In genomic region chr16:38394191-38394618, GRCm38 (mm10) we compare ENCODE assay signal across 19 mouse cellular contexts. TPM values are rescaled to one million over a fixed set of nuclear protein-coding genes. Genes with fewer than 3 reads are reported as not detected.
DNase-seq lines count a peak whose midpoint lies in the region.
"Had no signal": no experiment of that assay in that cellular context is flagged by ENCODE, and none has a peak within 500 bp of the region (broad histone marks: within the 10 kb centered on the region; RNA-seq: fewer than 3 reads in every experiment).

No protein-coding gene starts in this region.

- DNase-seq in heart, adult 8-10 months (ENCODE audit: low spot score): peak; percentile 67
- DNase-seq in heart, postnatal 36 days: no peak
- peak; percentile 90 for DNase-seq in 416B (ENCODE audit: low read depth)
- DNase-seq in monocyte, adult 2 months (ENCODE audit: low read depth in 1 of 2, low spot score in 2 of 2): peak; percentile 61 to 65
- no peak for DNase-seq in frontal cortex, postnatal 14 days (ENCODE audit: low spot score in 2 of 2)
- no peak for DNase-seq in adipocyte (ENCODE audit: low spot score)
- DNase-seq: adrenal gland, postnatal 10 days; cerebellum, postnatal 36 days; gastrocnemius, postnatal 25 days; lung, postnatal 10 days; right cerebral cortex, postnatal 25 days had no signal

- H3K4me1 ChIP-seq in brown adipose tissue, adult 24 weeks (ENCODE audit: control insufficient read depth, insufficient read depth, insufficient read length, low read length): 0 out of 2 replicates have a peak, but pooled peaks cover 4% of the 10 kb centered on the region

- intact Hi-C loops in heart, postnatal 36 days (cut with DNase I): loop anchor here (2.0 to 5.0 kb wide), 2 partner anchors 35 to 58 kb away; partner anchors contain the start of gene Adprh

- H3K27ac ChIP-seq in brown adipose tissue, adult 24 weeks (replicated peaks; ENCODE audit: low read depth, low read length): peak overlapping the region; percentile 70
- H3K27ac ChIP-seq: hindbrain, embryonic 15.5 days; kidney, embryonic 15.5 days had no signal

- no peak overlapping the region for H3K4me3 ChIP-seq in brown adipose tissue, adult 24 weeks (ENCODE audit: insufficient read depth, low read depth, low read length)
- H3K4me3 ChIP-seq: hindbrain, embryonic 15.5 days; kidney, embryonic 15.5 days had no signal

RNA-seq across cellular contexts. Expression of gene Popdc2, which starts 32.2 kb away (rescaled TPM):
- 100 to 1,000 TPM; 451 to 631 (median 553) TPM for total RNA-seq in heart, adult 8-10 months (2022)
- total RNA-seq in heart, postnatal 36 days (2021): 100 to 1,000 TPM; 442 to 516 TPM
- polyA plus RNA-seq in brown adipose tissue, adult 24 weeks (2012; ENCODE audit: insufficient read depth, insufficient read length, missing spikeins): 15.5 and 17.0 TPM in 2 replicates

RNA-seq across cellular contexts. Expression of gene Pla1a, which starts 38.7 kb away (rescaled TPM):
- 10 to 100 TPM in 3 of 4 experiments, 1 to 10 TPM in 1; 5.9 to 12.0 (median 10.6) TPM for total RNA-seq in heart, adult 8-10 months (2022)
- total RNA-seq in heart, postnatal 36 days (2021): 10 to 100 TPM in 1 of 2 experiments, 1 to 10 TPM in 1; 9.1 to 10.1 TPM
- polyA plus RNA-seq in brown adipose tissue, adult 24 weeks (2012; ENCODE audit: insufficient read depth, insufficient read length, missing spikeins): 11.3 and 14.4 TPM in 2 replicates
- polyA plus RNA-seq: stomach, embryonic 14.5 days had no signal

RNA-seq across cellular contexts. Expression of gene Gm21987, which starts 47.4 kb away (rescaled TPM):
- not detected for total RNA-seq in heart, adult 8-10 months (2022)
- total RNA-seq in heart, postnatal 36 days (2021): not detected
- 2.9 TPM in 1 of 2 replicates, not detected in the other for polyA plus RNA-seq in brown adipose tissue, adult 24 weeks (2012; ENCODE audit: insufficient read depth, insufficient read length, missing spikeins)
- total RNA-seq: adrenal gland, postnatal 10 days; gastrocnemius, postnatal 25 days; midbrain, postnatal 0 days had no signal
- polyA plus RNA-seq: embryonic facial prominence, embryonic 14.5 days; forebrain, embryonic 16.5 days; hindbrain, embryonic 15.5 days; kidney, embryonic 15.5 days; limb, embryonic 14.5 days; midbrain, postnatal 0 days; stomach, embryonic 14.5 days had no signal

RNA-seq across cellular contexts. Expression of gene Cox17, which starts 47.4 kb away (rescaled TPM):
- total RNA-seq in heart, adult 8-10 months (2022): 100 to 1,000 TPM; 269 to 387 (median 331) TPM
- 100 to 1,000 TPM; 313 to 334 TPM for total RNA-seq in heart, postnatal 36 days (2021)
- 1,266 and 1,331 TPM in 2 replicates for polyA plus RNA-seq in brown adipose tissue, adult 24 weeks (2012; ENCODE audit: insufficient read depth, insufficient read length, missing spikeins)

RNA-seq across cellular contexts. Expression of gene Maats1, which starts 52.3 kb away (rescaled TPM):
- total RNA-seq in heart, adult 8-10 months (2022): not detected
- not detected for total RNA-seq in heart, postnatal 36 days (2021)
- not detected in 2 replicates for polyA plus RNA-seq in brown adipose tissue, adult 24 weeks (2012; ENCODE audit: insufficient read depth, insufficient read length, missing spikeins)
- total RNA-seq: gastrocnemius, postnatal 25 days had no signal
- polyA plus RNA-seq: stomach, embryonic 14.5 days had no signal

Comparison
In these comparisons a context has a peak if more than half of its experiments do, and no peak if none do; other contexts are left out.
1. DNase-seq: peak in heart, adult 8-10 months (single experiment), 416B (single experiment) and monocyte, adult 2 months (2 of 2); none in heart, postnatal 36 days (0 of 2), frontal cortex, postnatal 14 days (0 of 2) and adipocyte (single experiment).